Mouse (Mus musculus) gastrocnemius, postnatal 10 days (tissue): ENCODE measurements at regions not wholly inside any gene's neighbourhood (a gene's known extent, or its start where the extent isn't known, plus 50 kb on each side); places are given as distances from the start of the nearest gene placed in this dataset.
"Not testable (repeated sequence)": the region's sequence is repeated elsewhere in the genome, so short reads cannot be mapped to it uniquely, and the experiment has no call there.

Source experiments
- DNase-seq: peaks from one replicate; pipeline ENCODE4 v3.0.0; 2021; ENCODE audit warnings: mixed read lengths

GRCm38 (mm10) chr3:22009898-22010699, 66.4 kb upstream of the Tbl1xr1 start:
- DNase-seq, result no peak

GRCm38 (mm10) chr3:22010700-22010991, 65.8 kb upstream of the Tbl1xr1 start:
- not testable (repeated sequence) for DNase-seq

GRCm38 (mm10) chr3:22021360-22021935, 55.0 kb upstream of the Tbl1xr1 start:
- DNase-seq, result no peak

GRCm38 (mm10) chr3:22022418-22022817, 54.0 kb upstream of the Tbl1xr1 start:
- DNase-seq, result no peak

GRCm38 (mm10) chr3:22023049-22023448, 53.4 kb upstream of the Tbl1xr1 start:
- no peak for DNase-seq

- DNase-seq, result no peak
Observed at GRCm38 (mm10) chr3:22023551-22023950, 52.9 kb upstream of the Tbl1xr1 start.

GRCm38 (mm10) chr3:22024200-22024599, 52.3 kb upstream of the Tbl1xr1 start:
- no peak for DNase-seq

GRCm38 (mm10) chr3:22025119-22025518, 51.3 kb upstream of the Tbl1xr1 start:
- DNase-seq, result no peak

- no peak for DNase-seq
Observed at GRCm38 (mm10) chr3:22025615-22026014, 50.8 kb upstream of the Tbl1xr1 start.
